Mouse (Mus musculus) heart, adult 18-20 months (tissue): ENCODE data around the gene Tmigd1. TPM values are rescaled to one million over a fixed set of nuclear protein-coding genes. Genes with fewer than 3 reads are reported as not detected.

Experiments
- DNase-seq, 2 experiments: peaks; one replicate each; pipeline ENCODE4 v3.0.0; 2021 to 2022; ENCODE audit warnings: mixed read lengths in 1 of 2
- long read RNA-seq, 2 experiments: library from polyadenylated mRNA; stranded (forward); transcript quantifications; one replicate each; pipeline ENCODE4 v2.0.0; 2021
- total RNA-seq, 2 experiments: library from RNA; stranded (reverse); gene quantifications; 2 replicates each; pipeline ENCODE4 v1.2.3; 2021

Tmigd1 gene
- under 1 TPM in 1 of 2 experiments, not detected in 1; 0.28 TPM for total RNA-seq
- long read RNA-seq, experiment 1, partial matches to known transcripts, result 0 of 1 reads
- long read RNA-seq, experiment 1, other reads (novel, unspliced or antisense), result 1 of 1 reads
- long read RNA-seq, experiment 2, result 0 reads

DNA sequence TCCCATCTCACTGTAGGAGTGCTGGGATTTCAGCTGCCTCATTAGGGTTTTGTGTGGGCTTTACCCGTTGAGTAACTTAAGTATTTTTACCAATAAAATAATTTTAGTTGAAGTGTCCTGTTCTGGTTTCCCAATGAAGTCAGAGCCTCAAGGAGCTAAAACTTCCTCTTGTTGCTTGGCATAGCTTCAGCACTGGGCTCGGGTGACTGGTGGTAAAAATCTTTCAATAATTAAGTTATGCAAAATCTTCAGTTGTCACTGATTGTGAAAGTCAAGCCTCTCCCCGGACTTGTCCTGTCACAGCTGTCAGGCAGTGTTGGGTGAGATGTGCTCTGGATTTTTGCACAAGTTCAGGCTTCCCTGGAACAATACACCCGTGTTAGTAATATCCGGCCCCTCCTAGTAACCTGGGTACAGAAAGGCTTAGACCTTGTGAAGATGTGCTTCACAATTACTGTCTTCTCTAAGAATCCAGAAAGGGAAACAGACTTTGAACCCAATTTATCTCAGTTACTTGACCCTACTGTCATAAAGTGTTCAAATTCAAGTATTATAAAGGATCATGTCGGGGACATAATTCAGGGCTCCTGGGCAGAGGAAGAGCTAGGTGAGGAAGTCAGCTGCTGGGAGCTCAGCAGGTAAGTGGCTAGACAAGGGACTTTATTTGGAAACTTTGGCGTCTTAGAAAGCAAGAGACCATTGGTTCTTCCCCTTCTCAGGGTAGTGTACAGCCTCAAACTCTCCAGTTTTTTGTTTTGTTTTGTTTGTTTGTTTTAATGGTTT is at the start of gene Tmigd1:
Gene Tmigd1, plus strand, starts transcription at position 581 of the 783 bp plus-strand sequence.
- no peak for DNase-seq

DNA sequence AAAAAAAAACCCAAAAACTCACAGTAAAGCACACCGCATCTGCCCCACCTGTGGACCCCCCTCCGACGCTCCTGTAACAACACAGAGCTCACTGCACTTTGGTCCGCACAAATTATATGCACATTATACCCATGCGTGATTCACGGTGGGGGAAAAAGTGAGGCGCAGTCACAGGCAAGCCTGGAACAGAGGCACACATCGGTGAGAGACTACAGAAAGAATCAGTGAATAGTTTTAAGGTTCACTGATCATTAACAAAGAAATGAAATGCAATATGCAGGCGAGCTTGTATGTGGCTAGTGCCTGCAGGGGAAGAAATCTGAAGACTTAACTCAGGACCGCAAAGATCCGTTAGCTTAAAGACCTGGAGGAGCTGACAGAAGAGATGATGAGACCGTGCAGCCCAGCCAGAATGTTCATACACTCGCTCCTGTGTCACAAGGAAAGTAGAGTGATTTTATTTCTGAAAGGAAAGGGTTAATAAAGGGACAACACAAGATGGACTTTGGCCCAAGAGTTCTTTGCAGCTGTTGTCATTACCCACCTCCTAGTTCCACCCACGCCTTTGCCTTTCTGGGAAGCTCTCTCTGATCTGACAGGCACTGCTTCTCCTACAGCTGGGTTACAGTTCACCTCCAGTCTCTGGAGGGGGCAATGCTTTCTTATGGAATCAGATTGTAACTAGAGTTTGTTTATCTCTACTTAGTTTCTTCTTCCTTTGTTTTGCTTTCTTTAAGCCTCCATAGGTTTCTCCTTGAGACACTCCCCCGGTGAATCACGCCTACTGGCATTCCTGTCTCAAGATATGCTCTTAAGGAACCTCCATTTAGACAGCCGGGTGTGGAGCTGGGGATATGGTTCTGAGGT is 47.3 kb upstream of the Tmigd1 start:
- DNase-seq, result peak in 1 of 2 experiments; percentile 18

DNA sequence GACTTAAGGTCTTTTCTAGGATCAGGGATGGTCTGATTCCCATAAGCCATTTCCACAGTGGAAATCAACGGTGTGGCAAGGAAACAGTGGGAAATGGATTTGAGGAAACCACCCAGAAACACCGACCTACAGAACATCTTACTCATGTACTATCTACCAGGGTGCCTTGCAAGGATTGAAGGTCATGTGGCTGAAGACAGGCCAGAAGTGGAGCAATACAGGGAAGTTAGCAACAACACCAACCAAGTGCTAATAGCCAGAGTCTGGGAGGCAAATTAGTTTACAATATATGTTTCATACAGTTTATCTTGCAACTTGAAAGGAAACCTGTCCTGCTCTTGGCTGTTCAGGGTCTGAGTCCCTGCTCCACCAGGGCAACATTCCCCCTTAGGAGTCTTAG is 45.4 kb upstream of the Tmigd1 start:
- no peak for DNase-seq

DNA sequence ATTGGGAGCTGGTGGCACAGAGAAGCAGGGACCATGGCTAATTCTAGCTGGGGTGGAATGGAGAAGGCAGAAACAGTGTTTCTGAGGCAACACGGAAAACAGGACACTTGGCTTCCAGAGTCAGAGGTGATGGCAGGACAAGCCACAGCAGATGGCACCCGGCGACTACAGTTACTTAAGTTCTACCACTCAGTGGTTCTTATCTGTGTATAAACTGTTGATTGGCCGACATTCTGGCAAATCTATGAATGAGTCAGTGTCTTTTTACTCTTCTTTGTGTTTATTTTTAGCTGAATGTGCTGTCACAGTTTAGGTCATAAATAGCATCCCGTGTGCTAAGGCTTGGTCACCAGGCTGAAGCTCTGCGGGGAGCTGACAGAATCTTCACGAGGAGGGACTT is 44.8 kb upstream of the Tmigd1 start:
- DNase-seq, result peak; percentile 49

DNA sequence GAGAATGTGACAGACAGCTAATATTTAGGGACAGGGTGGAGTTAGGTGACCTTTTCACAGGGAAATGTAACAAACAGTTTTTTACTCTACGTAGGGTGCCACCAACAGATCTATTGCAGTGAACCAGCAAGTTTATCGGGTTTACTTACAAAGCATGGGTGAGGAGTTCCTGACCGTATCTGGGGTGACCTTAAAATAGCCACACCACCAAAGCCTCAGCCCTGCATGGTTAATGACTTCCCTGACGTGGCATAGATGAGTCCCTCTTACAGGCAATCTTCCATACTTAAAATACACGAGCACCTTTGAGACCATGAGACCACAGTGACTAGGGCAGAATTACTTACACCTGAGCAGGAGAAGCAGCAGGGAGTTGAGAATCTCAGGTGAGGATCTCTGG is 43.2 kb upstream of the Tmigd1 start:
- peak in 1 of 2 experiments; percentile 15 for DNase-seq

DNA sequence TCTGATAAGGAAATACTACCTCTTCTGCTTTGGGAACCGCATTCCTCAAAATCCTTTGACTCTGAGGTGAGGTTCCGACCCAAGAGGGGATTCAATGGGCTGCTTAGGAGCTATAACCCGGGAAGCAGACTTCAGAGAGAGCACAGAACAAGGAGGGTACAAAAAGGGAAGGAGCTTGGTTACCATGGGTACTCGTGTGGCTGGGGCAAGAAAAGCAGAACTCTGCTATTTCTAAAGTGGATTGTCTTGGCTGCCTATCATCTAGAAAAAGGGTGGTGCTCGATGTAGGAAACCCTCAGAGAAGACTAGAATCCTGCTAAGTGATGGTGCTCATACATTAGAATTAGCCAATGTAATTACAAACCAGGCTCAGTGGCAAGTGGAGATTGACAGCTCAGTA is 42.7 kb upstream of the Tmigd1 start:
- DNase-seq, result no peak

DNA sequence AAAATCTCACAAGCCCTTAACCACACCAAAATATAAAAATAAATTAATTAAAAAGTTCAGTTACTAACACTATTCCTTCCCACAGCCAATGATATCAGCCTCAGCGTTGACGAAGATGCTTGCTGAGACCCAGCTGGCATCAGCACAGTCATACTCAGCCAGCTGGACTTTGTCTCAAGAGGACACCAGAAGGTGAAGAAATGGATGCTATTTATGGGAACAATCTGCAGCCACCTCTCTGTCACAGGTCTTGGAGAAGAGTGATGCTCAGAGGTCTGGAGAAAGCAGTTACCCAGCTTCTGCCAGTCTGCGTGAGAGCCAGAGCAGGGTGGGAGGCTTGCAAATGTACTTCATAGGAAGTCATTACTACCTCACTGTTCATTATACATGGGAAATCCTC is 40.8 kb upstream of the Tmigd1 start:
- DNase-seq, result peak in 1 of 2 experiments; percentile 18

DNA sequence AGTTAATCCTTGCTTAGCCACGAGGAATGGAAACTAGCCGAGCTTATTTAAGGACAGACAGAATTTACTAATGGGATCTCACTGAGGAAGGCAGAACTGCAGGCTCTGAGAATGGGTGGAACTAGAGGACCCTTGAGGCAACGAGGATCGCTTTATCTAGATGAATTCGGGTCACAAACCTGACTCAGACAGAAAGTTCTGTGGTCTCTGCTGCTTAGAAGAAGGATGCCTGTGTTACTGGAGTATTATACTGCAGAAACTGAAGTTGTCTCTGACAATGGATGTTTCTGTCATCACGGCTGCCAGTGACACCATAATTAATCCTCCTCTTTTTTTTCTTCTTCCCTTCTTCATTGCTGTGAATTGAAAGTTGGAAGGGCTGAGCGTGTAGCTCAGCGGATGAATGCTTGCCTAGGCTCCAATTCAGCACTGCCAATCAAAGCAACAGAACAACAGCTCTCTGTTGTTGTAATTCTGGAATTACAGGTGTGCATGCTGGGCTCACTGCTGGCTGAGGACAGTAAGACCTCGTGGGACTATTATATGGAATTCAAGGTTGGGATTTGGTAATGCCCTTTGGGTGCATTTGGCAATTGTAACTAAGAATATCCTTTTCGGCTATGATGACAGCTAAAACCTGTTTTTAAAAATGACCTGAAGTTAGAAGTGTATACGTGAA is 29.3 kb upstream of the Tmigd1 start:
- DNase-seq, result no peak

DNA sequence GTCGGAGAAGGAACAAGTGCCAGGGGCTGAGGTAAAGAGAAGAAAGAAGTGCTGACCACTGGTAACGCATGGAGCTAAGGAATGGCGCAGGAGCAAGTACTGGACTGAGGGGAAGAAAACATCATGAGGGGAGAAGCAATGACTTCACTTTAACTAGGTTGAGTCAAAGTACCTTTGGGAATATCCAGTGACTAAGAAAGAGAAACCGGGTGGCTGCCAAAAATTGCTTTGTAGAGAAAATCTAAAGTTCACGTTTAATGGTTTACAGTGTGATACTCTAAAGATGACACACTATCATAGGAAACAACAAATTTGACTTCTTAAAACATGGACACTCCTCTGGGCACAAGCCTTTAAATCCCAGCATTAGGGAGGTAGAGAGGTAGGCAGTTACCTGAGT is 28.1 kb upstream of the Tmigd1 start:
- no peak for DNase-seq

DNA sequence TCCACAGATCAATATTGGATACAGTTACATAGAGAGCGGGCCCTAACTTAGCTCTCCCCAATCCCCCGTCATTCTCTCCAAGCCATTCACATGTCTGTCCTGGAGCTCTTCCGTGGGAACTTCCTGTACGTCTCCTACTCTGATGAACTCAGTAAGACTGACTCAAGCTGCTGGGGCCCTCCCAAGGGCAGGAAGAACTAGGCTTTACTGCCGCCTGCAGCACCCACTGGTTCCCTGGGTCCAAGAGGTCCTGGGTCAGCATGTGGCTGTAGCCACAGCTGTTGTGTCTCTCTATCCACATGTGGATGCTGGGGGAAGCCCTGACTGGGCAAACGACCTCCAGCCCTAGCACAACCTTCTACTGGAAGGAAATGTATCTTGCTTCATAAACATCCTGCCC is 27.2 kb upstream of the Tmigd1 start:
- DNase-seq, result no peak

DNA sequence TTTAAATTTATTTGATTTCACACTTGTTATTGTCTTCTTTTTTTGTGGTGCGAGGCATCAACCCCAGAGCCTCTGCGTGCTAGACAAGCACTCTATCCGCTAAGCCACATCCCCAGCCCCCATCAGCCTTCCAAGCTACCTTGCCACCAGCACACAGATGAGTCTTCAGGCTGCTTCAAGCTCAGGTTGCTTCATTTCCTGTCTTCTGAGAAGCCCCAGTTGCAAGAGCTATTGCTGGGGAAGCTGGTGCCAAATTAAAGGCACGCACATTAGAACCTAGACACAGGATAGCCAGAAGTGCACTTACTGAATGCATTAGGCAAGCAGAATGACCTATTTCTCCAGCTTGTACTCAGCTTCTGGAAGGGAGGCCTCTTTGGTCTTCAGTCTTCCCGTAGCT is 22.1 kb upstream of the Tmigd1 start:
- no peak for DNase-seq

DNA sequence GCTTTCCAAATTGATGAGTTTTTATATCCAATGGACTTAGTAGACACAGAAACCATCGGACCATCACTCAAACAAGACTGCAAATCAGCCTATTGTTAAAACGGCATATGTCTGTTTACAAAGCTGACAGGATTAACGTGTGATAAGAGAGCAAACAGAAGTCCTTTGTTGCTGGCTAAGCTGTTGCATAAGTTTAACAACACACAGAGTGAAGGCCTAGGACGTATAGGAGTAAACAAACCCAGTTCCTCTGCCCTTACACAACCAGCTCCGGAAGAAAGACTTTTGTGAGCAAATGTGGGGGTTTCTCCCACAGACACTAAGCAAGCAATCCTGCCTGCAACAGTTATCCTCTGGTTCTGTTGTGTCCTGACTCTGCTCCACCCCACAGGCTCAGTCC is 17.5 kb upstream of the Tmigd1 start:
- no peak for DNase-seq

DNA sequence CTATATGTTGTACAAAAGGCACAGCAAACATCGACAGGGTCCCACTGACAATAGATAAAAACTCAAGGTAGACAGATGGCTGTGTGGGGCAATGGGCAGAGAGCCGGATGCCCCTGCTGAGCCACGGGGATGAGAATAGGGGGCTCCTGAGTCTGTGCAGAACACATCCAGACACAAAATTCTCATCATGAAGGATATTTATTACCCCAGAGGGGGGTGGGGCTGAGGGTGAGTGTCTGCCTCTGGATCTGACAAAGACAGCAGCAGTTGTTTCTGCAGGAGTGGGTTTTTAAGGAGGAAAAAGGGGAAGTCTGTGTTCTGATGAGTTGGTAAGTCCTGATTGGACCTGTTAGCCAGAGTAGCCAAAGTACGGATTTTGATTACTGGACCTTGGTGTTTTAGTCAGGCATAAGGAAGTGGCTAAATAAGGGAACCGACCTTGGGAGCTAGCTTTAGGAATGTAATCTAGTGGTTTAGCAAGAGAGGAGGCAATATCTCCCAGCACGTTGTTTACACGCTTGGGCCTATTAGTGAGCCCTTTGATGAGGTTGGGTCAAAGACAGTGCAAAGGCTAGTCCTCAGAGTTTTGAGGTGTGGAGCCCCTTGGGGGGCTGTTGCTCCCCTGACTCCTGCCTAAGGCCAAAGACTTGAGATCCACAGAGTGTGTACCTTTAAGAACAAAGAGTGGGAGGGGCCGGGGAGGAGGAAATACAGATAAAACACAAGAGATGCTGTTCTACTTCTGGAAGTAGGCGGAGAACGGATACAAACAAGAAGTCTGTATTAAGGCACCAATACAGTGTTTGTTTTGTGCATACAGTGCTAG is 12.4 kb upstream of the Tmigd1 start:
- DNase-seq, result peak; percentile 66 to 74

DNA sequence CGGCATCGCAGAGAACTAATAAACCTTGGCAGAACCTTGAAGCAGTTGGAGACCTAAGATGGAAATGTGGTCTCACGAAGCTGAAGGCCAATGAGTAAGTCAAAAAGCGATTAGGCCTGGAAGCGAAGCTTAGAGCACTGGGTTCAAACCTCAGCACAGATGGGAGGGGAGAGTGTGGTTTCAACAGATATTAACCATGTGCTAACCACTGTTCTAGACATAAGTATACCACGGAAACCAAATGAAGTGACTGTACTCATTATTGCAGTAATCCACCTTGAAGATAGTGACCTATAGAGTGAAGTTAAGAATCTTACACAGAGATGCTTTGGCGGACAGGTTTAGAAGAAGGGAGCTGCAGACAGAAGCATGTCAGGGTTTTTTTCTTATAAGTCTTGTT is 10.8 kb upstream of the Tmigd1 start:
- no peak for DNase-seq

DNA sequence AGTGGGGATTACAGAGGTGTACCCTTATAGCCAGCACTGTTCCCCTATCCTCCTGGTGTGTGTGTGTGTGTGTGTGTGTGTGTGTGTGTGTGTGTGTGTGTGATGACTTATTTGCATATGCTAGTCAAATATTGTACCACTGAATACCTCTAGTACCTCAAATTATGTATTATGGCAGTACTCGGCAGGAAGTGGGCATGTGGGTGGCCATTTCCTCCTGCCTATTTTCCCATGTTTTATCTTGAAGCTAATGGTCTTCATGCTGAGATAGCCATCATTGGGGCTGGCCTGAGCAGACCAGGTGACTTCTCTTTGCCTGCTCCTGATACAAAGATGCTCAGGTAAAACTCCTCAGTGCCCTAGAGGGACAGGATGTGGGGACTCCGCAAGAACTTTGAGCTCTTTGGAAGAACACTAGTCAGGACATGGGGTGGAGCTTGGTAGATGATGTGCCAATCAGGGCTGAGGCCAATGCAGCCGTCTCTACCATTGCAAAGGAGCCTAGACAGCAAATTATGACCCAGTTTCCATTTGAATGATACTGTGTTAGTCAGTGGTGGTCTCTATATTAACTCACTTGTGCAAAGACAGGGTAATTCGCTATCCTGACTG is 10.1 kb upstream of the Tmigd1 start:
- DNase-seq, result no peak

DNA sequence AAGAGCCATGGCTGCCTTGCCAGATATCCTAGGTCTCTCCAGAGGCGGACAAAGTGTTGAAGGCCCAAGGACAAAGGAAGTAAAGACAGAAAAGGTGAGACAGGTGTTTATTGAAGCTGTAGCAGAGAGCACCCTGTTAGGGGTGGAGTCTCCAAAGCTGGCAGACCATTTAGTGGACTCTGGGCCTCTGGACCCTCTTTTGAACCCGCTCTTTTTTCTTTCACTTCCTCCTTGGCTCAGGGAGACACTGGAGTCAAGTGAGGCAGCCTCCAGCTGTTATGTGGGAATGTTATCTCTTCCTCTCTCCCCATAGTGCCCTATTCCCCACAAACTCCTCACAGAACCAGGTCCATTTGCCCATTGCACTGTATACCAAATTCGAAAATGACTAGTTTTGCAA is 9.0 kb upstream of the Tmigd1 start:
- no peak for DNase-seq

DNA sequence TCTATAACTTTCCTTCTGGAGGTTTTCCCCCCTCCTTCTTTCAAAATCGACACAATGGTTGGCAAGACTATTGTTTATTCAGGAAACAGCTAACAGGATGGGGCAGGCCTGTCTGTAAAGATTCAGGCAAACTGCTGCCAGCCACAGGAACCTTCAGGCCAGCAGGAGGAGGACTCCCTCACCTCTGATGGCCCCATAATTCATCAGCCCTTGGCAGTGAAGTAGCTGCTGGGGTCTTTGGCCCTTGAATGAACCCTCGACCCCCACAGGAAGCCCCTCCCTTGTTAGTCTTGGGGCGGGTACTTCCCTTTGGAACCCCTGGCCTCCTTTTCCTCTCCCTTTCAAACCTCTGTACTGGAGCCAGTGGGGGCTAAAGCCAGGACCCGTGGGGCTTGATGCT is 8.4 kb upstream of the Tmigd1 start:
- DNase-seq, result peak; percentile 61 to 81

DNA sequence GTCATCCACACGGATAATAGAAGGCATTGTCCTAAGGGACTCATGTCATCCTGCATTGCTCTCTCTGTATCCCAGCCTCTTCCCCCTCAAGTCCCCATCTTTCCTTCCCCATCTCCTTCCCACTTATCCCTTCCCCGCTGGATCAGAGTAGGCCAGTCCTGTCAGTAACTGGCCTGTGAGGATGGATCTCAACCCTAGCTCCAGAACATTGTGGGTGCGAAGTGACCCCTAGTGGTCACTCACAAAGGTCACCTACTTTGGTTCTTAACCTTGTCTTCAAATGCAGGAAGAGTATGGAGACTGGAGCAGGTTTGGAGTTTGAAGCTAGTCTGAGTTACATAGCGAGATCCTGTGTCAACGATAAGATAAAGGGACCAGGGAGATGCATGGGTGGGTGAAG is 7.7 kb upstream of the Tmigd1 start:
- DNase-seq, result peak; percentile 76 to 77

DNA sequence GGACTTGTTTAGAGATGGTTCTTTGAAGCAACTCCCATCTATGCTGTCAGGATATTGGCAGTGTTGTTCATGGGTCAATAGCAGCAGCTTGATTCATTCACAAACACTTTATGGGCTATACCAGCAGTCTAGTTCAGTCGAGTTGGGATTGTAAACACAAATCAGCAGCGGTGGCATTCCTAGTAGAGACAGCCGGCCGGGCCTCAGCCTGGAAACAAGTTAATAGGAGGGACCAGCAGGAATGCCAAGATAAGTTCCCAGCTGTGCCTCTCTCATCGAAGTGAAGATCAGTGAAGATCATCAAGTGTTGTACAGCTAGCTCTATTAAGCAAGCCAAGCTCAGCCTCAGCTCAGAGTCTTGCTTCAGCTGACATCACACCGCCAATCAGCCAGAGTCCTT is 5.6 kb upstream of the Tmigd1 start:
- no peak for DNase-seq

DNA sequence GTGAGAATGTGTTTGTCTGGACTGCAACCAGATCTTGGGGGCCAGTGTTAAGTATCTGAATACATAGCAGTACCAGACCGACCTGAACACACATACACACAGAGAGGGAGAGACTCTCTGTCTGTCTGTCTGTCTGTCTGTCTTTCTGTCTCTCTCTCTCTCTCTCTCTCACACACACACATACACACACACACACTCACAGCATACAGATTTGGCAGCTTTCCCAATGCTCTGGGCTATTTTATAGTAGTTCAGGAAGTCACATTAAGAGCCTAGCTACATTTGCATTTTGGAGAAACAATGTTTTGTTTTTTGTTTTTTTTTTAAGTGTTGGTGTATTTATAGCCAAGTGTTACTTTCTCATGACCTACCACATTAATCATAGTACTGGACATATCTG is 4.8 kb upstream of the Tmigd1 start:
- DNase-seq, result no peak

DNA sequence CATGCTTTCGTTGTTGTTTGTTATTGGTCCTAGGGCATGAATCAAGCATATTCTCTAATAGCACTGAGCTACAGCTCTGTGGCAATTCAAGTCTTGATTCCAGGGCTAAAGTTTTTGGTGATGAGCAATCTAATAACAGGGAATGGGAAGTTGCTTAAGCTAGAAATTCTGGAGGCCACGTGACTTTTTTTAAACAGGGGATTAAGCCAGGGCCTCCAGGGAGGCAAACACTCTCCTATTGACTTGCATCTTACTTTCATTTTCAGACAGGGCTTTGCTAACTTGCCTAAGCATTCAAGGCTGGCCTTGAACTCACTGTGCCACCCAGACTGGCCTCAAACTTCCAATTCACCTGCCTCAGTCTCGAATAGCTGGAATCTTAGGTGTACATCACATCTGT is 4.1 kb upstream of the Tmigd1 start:
- peak in 1 of 2 experiments; percentile 29 for DNase-seq
